Mouse (Mus musculus) neural tube, embryonic 10.5 days (tissue): Measurements from ENCODE around the gene Kif26b.

Experiments
- DNase-seq: peaks from one replicate; pipeline ENCODE4 v3.0.0-alpha.2; 2017; ENCODE audit warnings: low spot score; ENCODE audit errors: extremely low spot score

The Kif26b gene

DNA sequence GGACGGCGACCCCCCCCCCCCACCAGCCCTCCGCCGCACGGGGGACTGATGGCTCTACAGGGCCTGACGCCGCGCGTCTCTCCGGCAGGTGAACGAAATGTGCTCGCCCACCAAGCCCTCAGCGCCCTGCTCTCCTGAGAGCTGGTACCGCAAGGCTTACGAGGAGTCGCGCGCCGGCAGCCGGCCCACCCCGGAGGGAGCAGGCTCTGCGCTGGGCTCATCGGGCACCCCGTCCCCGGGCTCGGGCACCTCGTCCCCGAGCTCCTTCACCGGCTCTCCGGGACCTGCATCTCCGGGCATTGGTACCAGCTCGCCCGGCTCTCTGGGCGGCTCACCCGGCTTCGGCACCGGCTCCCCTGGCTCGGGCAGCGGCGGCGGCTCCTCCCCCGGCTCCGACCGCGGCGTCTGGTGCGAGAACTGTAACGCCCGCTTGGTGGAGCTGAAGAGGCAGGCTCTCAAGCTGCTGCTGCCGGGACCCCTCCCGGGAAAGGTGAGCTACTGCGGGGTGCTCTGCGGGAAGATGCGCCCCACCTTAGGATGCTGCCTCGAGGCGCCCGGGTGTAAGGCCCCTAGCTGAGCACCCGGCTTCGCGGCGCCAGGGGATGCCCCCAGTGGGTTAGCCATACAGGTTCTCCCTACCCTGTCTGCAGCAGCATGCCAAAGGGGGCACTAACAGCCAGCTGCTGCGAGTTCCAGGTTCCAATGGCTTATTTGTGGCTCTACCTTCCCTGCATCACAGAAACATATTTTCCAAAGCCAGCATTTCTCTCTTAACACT is 1.6 kb downstream of the Kif26b start:
- peak; percentile 89 for DNase-seq

DNA sequence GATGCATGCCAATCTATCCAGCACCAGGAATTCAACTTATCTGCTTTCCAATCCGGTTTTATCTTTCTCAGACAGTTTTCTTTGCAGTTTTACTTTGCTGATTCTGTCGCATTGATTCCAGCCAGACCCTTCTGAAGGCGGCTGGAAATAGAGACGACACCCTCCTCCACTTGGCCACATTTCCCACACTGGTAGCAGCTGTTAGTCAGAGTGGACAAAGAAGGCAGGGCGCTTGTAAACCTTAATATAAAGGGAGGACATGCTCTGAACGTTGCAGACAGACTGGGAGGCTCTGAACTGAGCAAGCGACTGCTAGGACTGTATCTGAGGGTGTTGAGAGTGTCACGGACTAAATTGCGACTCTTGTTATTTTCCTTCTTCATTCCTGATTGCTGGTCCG is 11.3 kb downstream of the Kif26b start:
- DNase-seq = no peak

DNA sequence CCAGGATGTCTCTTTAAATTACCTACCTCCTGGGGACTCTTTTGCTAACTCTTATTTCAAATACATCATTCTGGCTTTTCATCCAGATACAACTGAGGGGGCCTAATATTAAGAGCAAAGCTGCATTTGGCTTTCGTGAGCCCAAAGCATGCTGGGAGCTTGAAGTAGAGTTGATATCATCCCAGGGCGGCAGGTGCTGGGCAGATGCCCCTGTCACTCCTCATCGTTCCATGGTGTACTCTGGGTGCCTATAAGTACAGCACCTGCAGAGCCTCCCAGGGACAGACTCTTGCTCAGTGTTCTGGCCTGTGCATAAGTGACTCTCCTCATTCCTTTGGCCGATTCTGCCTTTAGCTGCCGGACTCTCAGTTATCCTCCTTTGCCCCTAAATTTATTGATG is 13.5 kb downstream of the Kif26b start:
- no peak for DNase-seq

GRCm38 (mm10) chr1:178542990-178543944 is 14.3 kb downstream of the Kif26b start:
- DNase-seq = no peak

- DNase-seq = no peak
Measured at GRCm38 (mm10) chr1:178544585-178544984, 15.7 kb downstream of the Kif26b start.

- no peak for DNase-seq
Measured at GRCm38 (mm10) chr1:178549576-178549975, 20.7 kb downstream of the Kif26b start.

DNA sequence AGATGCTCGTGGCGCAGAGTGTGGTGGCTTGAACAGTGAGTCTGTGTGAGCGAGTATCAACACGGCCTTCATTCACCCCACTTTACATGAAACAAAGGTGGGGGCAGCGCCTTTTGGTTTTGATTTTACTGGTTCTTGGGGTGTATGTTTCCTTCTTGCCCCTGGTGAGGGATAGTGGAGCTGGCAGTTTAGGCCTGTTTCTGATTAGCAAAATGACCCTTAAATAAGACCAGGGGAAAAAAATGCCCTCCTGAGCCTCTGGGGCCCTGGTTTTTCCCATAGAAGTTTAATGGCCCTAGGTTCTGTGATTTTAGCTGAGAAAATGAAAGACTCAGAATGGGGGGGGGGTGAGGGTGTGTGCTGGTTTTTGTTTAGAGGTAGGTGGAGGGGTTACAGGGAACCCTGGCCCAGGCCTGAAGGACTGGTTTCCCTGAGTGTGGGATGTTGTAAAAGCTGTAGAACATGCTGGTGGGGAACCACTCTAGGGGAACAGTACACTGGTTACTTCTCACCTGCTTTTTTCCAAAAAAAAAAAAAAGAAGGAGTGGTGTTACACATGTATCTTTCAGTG is 21.6 kb downstream of the Kif26b start:
- DNase-seq = no peak

DNA sequence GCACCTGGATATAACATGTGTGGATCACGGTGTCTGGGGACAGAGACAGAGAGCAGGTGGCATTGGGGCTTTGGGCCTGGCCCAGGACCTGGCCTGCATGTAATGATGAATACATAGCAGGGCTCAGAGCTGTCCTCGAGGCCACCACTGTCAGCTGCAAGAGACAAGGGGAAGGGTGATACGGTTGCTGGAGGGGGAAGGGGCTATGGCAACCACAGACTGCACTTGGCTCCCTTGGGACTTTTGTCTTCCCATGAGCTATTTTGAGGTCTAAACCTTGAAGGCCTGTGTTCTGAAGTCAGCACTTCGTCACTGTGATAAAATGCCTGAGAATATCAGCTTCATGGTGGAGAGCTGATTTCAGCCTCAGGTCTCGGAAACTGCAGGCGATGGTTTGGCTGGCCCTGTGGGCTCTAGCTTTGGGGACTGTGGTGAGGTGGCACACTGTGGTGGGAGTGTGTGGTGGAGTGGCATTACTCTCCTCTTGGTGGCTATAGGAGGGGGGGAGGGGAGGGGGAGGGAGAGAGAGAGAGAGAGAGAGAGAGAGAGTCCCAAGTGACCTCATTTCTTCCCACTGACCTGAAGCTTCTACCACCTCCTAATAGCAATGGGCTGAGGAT is 23.5 kb downstream of the Kif26b start:
- DNase-seq = no peak

- DNase-seq = no peak
Measured at GRCm38 (mm10) chr1:178552898-178553284, 24.0 kb downstream of the Kif26b start.

DNA sequence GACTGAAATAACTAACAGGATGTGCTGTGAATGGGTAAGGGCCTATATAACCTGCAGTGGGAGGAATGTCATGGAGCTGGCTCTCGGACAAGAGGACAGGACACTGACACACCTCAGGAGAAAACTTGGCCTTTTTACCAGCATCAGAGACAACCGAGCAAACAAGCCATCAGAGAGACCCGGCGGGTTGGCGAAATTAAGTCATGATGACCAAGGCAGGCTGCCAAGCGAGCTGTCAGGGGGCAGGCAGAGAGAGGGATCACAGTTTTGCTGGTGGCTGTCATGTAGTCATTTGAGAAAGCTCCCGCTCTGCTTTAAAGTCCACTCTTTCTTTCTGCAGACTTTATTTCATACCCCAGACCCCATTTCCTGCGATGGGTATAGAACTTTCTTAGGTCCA is 27.3 kb downstream of the Kif26b start:
- no peak for DNase-seq

DNA sequence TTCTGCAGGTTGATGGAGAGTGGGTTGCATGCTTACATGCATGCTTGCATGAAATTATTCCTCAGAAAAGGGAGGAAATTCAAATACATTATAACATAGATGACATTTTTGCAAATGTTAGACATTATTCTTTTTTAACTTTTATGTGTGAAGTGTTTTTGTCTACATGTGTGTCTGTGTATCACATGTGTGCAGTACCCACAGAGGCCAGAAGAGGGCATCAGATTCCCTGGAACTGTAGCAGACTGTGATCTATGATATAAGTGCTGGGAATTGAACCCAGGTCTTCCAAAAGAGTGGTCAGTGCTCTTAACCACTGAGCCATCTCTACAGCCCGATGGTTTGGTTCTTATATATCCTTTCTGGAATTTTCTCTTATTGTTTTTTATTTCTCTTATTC is 31.1 kb downstream of the Kif26b start:
- no peak for DNase-seq

- no peak for DNase-seq
Measured at GRCm38 (mm10) chr1:178563834-178564233, 34.9 kb downstream of the Kif26b start.

GRCm38 (mm10) chr1:178564800-178565199 is 35.9 kb downstream of the Kif26b start:
- no peak for DNase-seq

- DNase-seq = no peak
Measured at GRCm38 (mm10) chr1:178568551-178569545, 39.9 kb downstream of the Kif26b start.

GRCm38 (mm10) chr1:178571009-178571408 is 42.1 kb downstream of the Kif26b start:
- no peak for DNase-seq

- no peak for DNase-seq
Measured at GRCm38 (mm10) chr1:178571885-178572444, 43.0 kb downstream of the Kif26b start.

DNA sequence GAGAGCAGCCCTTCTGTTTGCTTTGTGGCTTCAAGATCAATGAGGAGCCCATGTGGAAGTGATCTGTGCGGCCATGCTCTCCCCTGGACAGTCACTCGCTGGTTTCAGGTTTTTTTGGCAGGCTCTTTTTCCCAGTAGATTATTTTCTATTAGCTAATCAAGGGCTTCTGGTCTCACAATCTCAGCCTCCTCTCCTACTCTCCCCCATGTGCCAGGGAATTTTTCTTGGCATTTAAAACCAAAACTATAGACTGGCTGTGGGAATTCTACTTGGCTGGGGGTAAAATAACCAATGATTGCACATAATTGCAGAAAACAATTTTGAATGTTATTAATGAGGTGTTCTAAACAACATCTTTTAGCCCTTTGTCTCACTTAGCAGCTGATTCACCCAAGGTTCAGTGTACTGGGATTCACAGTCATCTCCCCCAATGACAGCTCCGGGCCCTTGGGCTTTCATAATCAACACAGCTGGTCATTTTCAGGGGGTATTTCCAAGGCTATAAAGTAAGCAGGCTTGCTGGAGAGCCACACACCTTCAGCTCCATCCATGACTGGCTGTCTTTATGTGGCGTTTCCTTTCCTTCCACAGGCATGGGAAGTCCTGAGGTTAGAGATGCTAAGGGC is 44.6 kb downstream of the Kif26b start:
- DNase-seq = no peak

DNA sequence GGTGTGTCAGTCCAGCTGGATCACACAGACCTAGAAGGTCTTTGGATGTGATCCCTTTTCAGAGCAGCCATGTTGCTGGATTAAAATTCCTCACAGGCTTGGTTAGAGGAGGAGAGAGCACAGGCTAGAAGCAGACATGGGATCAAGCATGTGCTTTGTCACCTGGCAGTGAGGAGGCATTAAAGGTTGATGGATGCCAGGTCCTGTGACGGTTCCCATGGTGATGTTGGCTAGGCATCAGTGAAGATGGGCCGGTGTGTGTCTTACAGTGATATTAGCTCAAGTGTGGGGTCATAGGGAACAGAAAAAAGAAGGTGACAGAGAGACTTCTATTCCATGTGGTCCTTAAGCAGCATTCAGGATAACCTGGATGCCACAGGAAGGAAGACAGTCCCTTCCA is 46.8 kb downstream of the Kif26b start:
- DNase-seq = no peak

DNA sequence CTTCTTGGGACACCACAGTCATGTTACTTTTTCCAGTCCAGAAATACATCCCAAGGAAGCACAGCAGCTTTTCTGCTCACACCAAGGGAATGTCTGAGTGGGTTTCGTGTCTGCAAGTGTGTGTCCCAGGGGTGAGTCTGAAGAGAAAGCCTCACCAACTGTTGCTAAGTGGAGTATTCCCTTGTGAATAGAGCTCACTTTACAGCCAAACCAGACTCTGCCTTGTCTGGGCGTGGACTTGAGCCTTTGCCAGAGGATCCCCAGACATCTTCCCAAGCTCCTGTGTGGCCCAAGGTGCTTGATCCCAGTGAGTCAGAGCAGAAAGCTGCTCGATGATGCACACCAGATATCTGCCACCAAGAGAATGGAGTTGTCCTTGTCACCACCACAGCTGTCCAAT is 48.0 kb downstream of the Kif26b start:
- DNase-seq = no peak
